13 mouse cellular contexts compared by ENCODE assay signal in the genomic region with DNA sequence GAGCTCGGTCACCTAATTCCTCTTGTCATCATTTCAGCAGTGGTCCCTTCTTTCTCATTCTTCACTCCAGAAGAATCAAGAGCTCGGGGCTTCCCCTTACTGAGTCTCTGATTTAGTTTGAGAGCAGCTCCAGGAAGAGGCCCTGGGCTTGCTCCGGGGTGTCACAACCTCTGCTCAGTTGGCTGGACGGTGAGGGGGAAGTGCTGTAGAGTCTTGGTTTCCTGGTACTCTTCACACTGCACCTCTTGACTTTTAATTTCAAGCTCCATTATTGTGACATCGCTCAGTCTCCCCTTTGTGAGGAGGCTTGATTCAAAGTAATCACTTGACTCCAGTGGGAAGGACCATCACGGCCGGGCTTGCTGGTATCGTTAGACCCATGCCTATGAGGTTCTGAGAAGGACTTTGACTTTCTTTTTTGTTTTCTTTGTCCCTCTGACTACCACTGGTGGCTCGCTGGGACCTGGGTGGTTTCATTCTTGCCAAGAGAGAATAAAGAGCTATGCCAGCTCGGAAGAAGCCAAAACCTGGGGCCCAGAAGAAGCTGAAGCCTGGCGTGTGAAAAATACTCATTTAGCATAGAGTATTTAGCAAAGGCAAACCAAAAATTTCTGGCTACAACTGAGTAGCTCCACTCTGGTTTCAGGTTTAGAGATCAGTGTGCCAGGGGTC. TPM values are rescaled to one million over a fixed set of nuclear protein-coding genes. Genes with fewer than 3 reads are reported as not detected.
DNase-seq lines count a peak whose midpoint lies in the region; ATAC-seq and TF ChIP-seq lines count a peak whose summit lies in the region.
"Had no signal": no experiment of that assay in that cellular context is flagged by ENCODE, and none has a peak within 500 bp of the region (broad histone marks: within the 10 kb centered on the region; RNA-seq: fewer than 3 reads in every experiment).

No protein-coding gene starts in this region.

- H3K27ac ChIP-seq in spleen, adult 2 months (ENCODE audit: insufficient read depth, low read length): peak overlapping the region; percentile 71
- H3K27ac ChIP-seq in left cerebral cortex, adult 2 months: no peak overlapping the region
- H3K27ac ChIP-seq: hindbrain, embryonic 15.5 days had no signal

- no peaks in the 10 kb centered on the region for H3K27me3 ChIP-seq in spleen, adult 2 months (ENCODE audit: control insufficient read depth, insufficient read depth, low read length)
- H3K27me3 ChIP-seq: hindbrain, embryonic 15.5 days had no signal

- intact Hi-C loops in left cerebral cortex, adult 2 months (cut with DNase I): no loop called here

- 12% methylated on average over 11 of the region's 11 CpGs for whole genome bisulfite sequencing in spleen, adult 2 months

- peak; percentile 84 to 87 for ATAC-seq in hematopoietic stem cell, adult 5-6 weeks (replicated peaks in 1 of 2; ENCODE audit: insufficient read depth in 1 of 2, low FRiP score in 2 of 2, low TSS enrichment in 1 of 2, low read depth in 1 of 2, poor library complexity in 2 of 2, severe bottlenecking in 2 of 2)
- peak; percentile 94 for ATAC-seq in monocyte, adult 5-6 weeks (replicated peaks; ENCODE audit: insufficient number of reproducible peaks, low FRiP score, low TSS enrichment, poor library complexity, severe bottlenecking)

- peak overlapping the region; percentile 19; the same call in 1 of the 2 replicates for H3K4me3 ChIP-seq in spleen, adult 2 months (ENCODE audit: extremely low read depth, insufficient read depth, insufficient read length)
- H3K4me3 ChIP-seq in left cerebral cortex, adult 2 months: no peak overlapping the region
- H3K4me3 ChIP-seq: heart, embryonic 12.5 days; hindbrain, embryonic 15.5 days; myocyte had no signal

- H3K36me3 ChIP-seq in spleen, adult 2 months (ENCODE audit: control insufficient read depth, insufficient read depth, low read length): no peaks in the 10 kb centered on the region
- H3K36me3 ChIP-seq: heart, embryonic 12.5 days; hindbrain, embryonic 15.5 days had no signal

- peaks cover 11% of the 10 kb centered on the region for H3K4me1 ChIP-seq in spleen, adult 2 months (ENCODE audit: control insufficient read depth, insufficient read depth, insufficient read length)
- H3K4me1 ChIP-seq: hindbrain, embryonic 15.5 days had no signal

- DNase-seq in spleen, adult 2 months (ENCODE audit: low read depth in 1 of 2, low spot score in 2 of 2): peak in 1 of 2 experiments; percentile 56
- DNase-seq in spleen, adult 12 weeks (ENCODE audit: low spot score): no peak
- no peak for DNase-seq in right cerebral cortex, postnatal 25 days
- no peak for DNase-seq in gastrocnemius, adult 8-10 months (ENCODE audit: low spot score in 2 of 2)
- no peak for DNase-seq in left cerebral cortex, adult 2 months (ENCODE audit: extremely low spot score in 1 of 2, low spot score in 2 of 2)
- DNase-seq: kidney, postnatal 14 days had no signal

- no peak for TF ChIP-seq CTCF in spleen, adult 2 months (IDR thresholded peaks at IDR 0.05; ENCODE audit: extremely low read depth, insufficient read depth, insufficient read length, insufficient replicate concordance)
- no peak for TF ChIP-seq CTCF in left cerebral cortex, adult 2 months (IDR thresholded peaks at IDR 0.05)

- TF ChIP-seq POLR2A in spleen, adult 2 months (IDR thresholded peaks at IDR 0.05; ENCODE audit: low read depth, low read length): no peak

RNA-seq across cellular contexts. Expression of gene I830077J02Rik, which starts 21.8 kb away (rescaled TPM):
- polyA plus RNA-seq in spleen, adult 2 months (2012; rRNA removed): 17.9 and 18.8 TPM in 2 replicates
- 3.9 and 7.4 TPM in 2 replicates for total RNA-seq in hematopoietic stem cell, adult 5-6 weeks (2017)
- 39.0 to 51.7 TPM (median 50.2 TPM) in 3 replicates for total RNA-seq in monocyte, adult 5-6 weeks (2017)
- total RNA-seq in gastrocnemius, adult 8-10 months (2022): under 1 TPM in 2 of 4 experiments, not detected in 2; 0.17 to 0.43 TPM
- total RNA-seq in left cerebral cortex, adult 2 months (2021): 1 to 10 TPM in 1 of 2 experiments, under 1 TPM in 1; 0.84 to 1.5 TPM

RNA-seq across cellular contexts. Expression of gene Tmigd3, which starts 40.0 kb away (rescaled TPM):
- 0.85 and 1.1 TPM in 2 replicates for polyA plus RNA-seq in spleen, adult 2 months (2012; rRNA removed)
- total RNA-seq in hematopoietic stem cell, adult 5-6 weeks (2017): 1.8 TPM in 1 of 2 replicates, not detected in the other
- 0.39 to 3.4 TPM (median 2.0 TPM) in 3 replicates for total RNA-seq in monocyte, adult 5-6 weeks (2017)
- under 1 TPM in 1 of 4 experiments, not detected in 3; 0.31 TPM for total RNA-seq in gastrocnemius, adult 8-10 months (2022)
- total RNA-seq in left cerebral cortex, adult 2 months (2021): under 1 TPM in 1 of 2 experiments, not detected in 1; 0.75 TPM
- total RNA-seq: ES-E14 had no signal
- polyA plus RNA-seq: hindbrain, embryonic 15.5 days; lung, embryonic 16.5 days had no signal

RNA-seq across cellular contexts. Expression of gene Adora3, which starts 40.0 kb away (rescaled TPM):
- 0.32 and 0.63 TPM in 2 replicates for polyA plus RNA-seq in spleen, adult 2 months (2012; rRNA removed)
- 0.38 TPM in 1 of 2 replicates, not detected in the other for total RNA-seq in hematopoietic stem cell, adult 5-6 weeks (2017)
- total RNA-seq in monocyte, adult 5-6 weeks (2017): 5.1 to 7.1 TPM in 2 of 3 replicates, not detected in the other
- total RNA-seq in gastrocnemius, adult 8-10 months (2022): under 1 TPM in 1 of 4 experiments, not detected in 3; 0.40 TPM
- 1 to 10 TPM in 1 of 2 experiments, under 1 TPM in 1; 0.66 to 1.1 TPM for total RNA-seq in left cerebral cortex, adult 2 months (2021)
- total RNA-seq: ES-E14 had no signal
- polyA plus RNA-seq: myocyte had no signal

RNA-seq across cellular contexts. Expression of gene Wdr77, which starts 48.5 kb away (rescaled TPM):
- 25.7 and 36.5 TPM in 2 replicates for polyA plus RNA-seq in spleen, adult 2 months (2012; rRNA removed)
- 40.0 and 44.0 TPM in 2 replicates for total RNA-seq in hematopoietic stem cell, adult 5-6 weeks (2017)
- 10.7 to 20.3 TPM (median 12.9 TPM) in 3 replicates for total RNA-seq in monocyte, adult 5-6 weeks (2017)
- total RNA-seq in gastrocnemius, adult 8-10 months (2022): 10 to 100 TPM; 30.4 to 36.9 (median 33.5) TPM
- total RNA-seq in left cerebral cortex, adult 2 months (2021): 10 to 100 TPM; 50.1 to 50.2 TPM

RNA-seq across cellular contexts. Expression of gene Atp5f1, which starts 49.2 kb away (rescaled TPM):
- polyA plus RNA-seq in spleen, adult 2 months (2012; rRNA removed): 48.1 and 56.9 TPM in 2 replicates
- total RNA-seq in hematopoietic stem cell, adult 5-6 weeks (2017): 347 and 404 TPM in 2 replicates
- 316 to 456 TPM (median 356 TPM) in 3 replicates for total RNA-seq in monocyte, adult 5-6 weeks (2017)
- 100 to 1,000 TPM; 508 to 548 (median 541) TPM for total RNA-seq in gastrocnemius, adult 8-10 months (2022)
- total RNA-seq in left cerebral cortex, adult 2 months (2021): 100 to 1,000 TPM; 228 to 249 TPM
